Mouse (Mus musculus) ES-Bruce4 (cell line): ENCODE results near the gene Itsn1.

ENCODE experiments used
- CTCF ChIP-seq: IDR thresholded peaks from one replicate; pipeline ENCODE4 v1.8.1; 2011; ENCODE audit warnings: low read depth, low read length
- POLR2A ChIP-seq: IDR thresholded peaks from one replicate; pipeline ENCODE4 v1.8.1; 2011; ENCODE audit warnings: low read length; ENCODE audit not compliant: insufficient read depth

DNA sequence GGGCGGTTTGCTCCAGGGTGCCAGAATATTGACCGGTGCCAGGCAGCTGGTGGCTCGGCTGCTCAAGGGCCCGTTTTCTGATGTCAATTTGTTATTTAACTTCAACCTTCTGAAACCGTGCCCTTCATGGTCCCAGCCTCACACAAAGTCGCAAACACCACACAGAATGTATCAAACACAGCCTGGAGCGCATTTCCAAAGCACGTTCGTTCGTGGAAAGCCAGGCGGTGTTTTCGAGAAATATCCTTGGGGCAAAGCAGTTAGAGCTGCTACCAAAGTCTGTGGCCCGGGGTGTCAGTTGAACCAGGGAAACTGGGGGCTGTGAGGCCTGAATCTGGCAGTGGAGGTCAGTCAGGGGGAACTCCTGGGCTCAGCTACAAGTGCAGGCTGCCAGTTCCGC is 213.1 kb downstream of the Itsn1 start:
- TF ChIP-seq POLR2A (no peak), CTCF (no peak)
